Mouse (Mus musculus) heart, embryonic 13.5 days (tissue): Measurements from ENCODE around the gene Col4a3bp. TPM values are rescaled to one million over a fixed set of nuclear protein-coding genes. Genes with fewer than 3 reads are reported as not detected.
A peak's percentile ranks its signal among the peaks of the same experiment; 100 is the strongest.

ENCODE experiments used
- ATAC-seq: fragments of 200-750 bp; cut with Nextera tagmentation; 2 replicates; pipeline ENCODE4 v1.8.0; 2017; ENCODE audit warnings: moderate TSS enrichment; ENCODE audit not compliant: insufficient number of reproducible peaks, low FRiP score, low TSS enrichment; ENCODE audit errors: extremely low read depth
- H3K27ac ChIP-seq: fragments of 300-500 bp; sonication (generic); replicated peaks from 2 replicates; pipeline ENCODE4 v1.5.1; 2015; ENCODE audit warnings: moderate library complexity, mild to moderate bottlenecking, inconsistent platforms
- H3K27me3 ChIP-seq: fragments of 300-500 bp; sonication (generic); replicated peaks from 2 replicates; pipeline ENCODE4 v1.6.1; 2015; ENCODE audit warnings: mild to moderate bottlenecking, inconsistent platforms
- H3K36me3 ChIP-seq: fragments of 300-500 bp; sonication (generic); 2 replicates; pipeline ENCODE4 v1.6.1; 2015; ENCODE audit warnings: mild to moderate bottlenecking, inconsistent platforms
- H3K4me1 ChIP-seq: fragments of 300-500 bp; sonication (generic); 2 replicates; pipeline ENCODE4 v1.6.1; 2015; ENCODE audit warnings: inconsistent platforms
- H3K4me2 ChIP-seq: fragments of 300-500 bp; sonication (generic); 2 replicates; pipeline ENCODE4 v1.6.1; 2015; ENCODE audit warnings: inconsistent platforms, mild to moderate bottlenecking, moderate library complexity
- H3K4me3 ChIP-seq: fragments of 300-500 bp; sonication (generic); 2 replicates; pipeline ENCODE4 v1.5.1; 2015; ENCODE audit warnings: moderate library complexity, mild to moderate bottlenecking, inconsistent platforms
- H3K9ac ChIP-seq: fragments of 300-500 bp; sonication (generic); 2 replicates; pipeline ENCODE4 v1.6.1; 2015; ENCODE audit warnings: inconsistent platforms, mild to moderate bottlenecking, moderate library complexity
- H3K9me3 ChIP-seq: fragments of 300-500 bp; sonication (generic); 2 replicates; pipeline ENCODE4 v1.6.1; 2016; ENCODE audit warnings: inconsistent platforms
- WGBS: fragments of 180-500 bp; shearing (Covaris S2); methylation state at CpG from one replicate; pipeline ENCODE4 v1.1.7; 2015; ENCODE audit warnings: mixed read lengths; 5-methylcytosine and 5-hydroxymethylcytosine counted together
- polyA plus RNA-seq: library from polyadenylated mRNA; unstranded; fragments of >200 nt; fragmentation: Nextera tagmentation; extraction: Ambion mirVana; gene quantifications from 2 replicates; pipeline ENCODE4 v1.2.1, GENCODE M21; 2015

Gene Col4a3bp
- polyA plus RNA-seq, 1 experiment from 2014 or later: 6.9 TPM

GRCm38 (mm10) chr13:96541381-96541780, 1.0 kb upstream of the Col4a3bp start:
- H3K9ac ChIP-seq: peak overlapping the region; percentile 80; the same call in 1 of the 2 replicates
- WGBS: 20% methylated on average over 2 of the region's 2 CpGs
- H3K4me3 ChIP-seq: peak overlapping the region; percentile 99
- H3K36me3 ChIP-seq: no peaks in the 10 kb centered on the region
- no peaks in the 10 kb centered on the region for H3K9me3 ChIP-seq
- no peak overlapping the region for H3K27ac ChIP-seq
- H3K4me2 ChIP-seq: peak overlapping the region; percentile 72
- H3K27me3 ChIP-seq: no peaks in the 10 kb centered on the region
- no peak for ATAC-seq
- H3K4me1 ChIP-seq: peaks cover 20% of the 10 kb centered on the region

GRCm38 (mm10) chr13:96542901-96543891, 778 bp downstream of the Col4a3bp start:
- H3K36me3 ChIP-seq: no peaks in the 10 kb centered on the region
- ATAC-seq: peak; percentile 56
- H3K4me3 ChIP-seq: peak overlapping the region; percentile 99
- no peaks in the 10 kb centered on the region for H3K27me3 ChIP-seq
- peaks cover 29% of the 10 kb centered on the region for H3K4me1 ChIP-seq
- no peaks in the 10 kb centered on the region for H3K9me3 ChIP-seq
- peak overlapping the region; percentile 97 for H3K9ac ChIP-seq
- H3K4me2 ChIP-seq: peak overlapping the region; percentile 78
- H3K27ac ChIP-seq: peak overlapping the region; percentile 96
- under 1% methylated on average over 64 of the region's 73 CpGs for WGBS

- Histone ChIP-seq H3K36me3 (peaks cover 3% of the 10 kb centered on the region), H3K4me3 (peak overlapping the region; percentile 99; the same call in 1 of the 2 replicates), H3K4me1 (peaks cover 29% of the 10 kb centered on the region), H3K9me3 (no peaks in the 10 kb centered on the region), H3K27ac (no peak overlapping the region), H3K9ac (no peak overlapping the region), H3K4me2 (peak overlapping the region; percentile 78; the same call in 1 of the 2 replicates), H3K27me3 (no peaks in the 10 kb centered on the region)
- no peak for ATAC-seq
- 55% methylated on average over 2 of the region's 2 CpGs for WGBS
Observed at GRCm38 (mm10) chr13:96544506-96544905, 2.1 kb downstream of the Col4a3bp start.

- Histone ChIP-seq H3K9me3 (no peaks in the 10 kb centered on the region), H3K9ac (no peak overlapping the region), H3K4me2 (no peak overlapping the region), H3K4me1 (peaks cover 25% of the 10 kb centered on the region), H3K27ac (no peak overlapping the region), H3K4me3 (no peak overlapping the region), H3K27me3 (no peaks in the 10 kb centered on the region), H3K36me3 (peaks cover 9% of the 10 kb centered on the region)
- no peak for ATAC-seq
- WGBS: 76% methylated on average over 1 of the region's 1 CpGs
Observed at GRCm38 (mm10) chr13:96547250-96547649, 4.8 kb downstream of the Col4a3bp start.

- Histone ChIP-seq H3K36me3 (peaks cover 9% of the 10 kb centered on the region), H3K4me2 (no peak overlapping the region), H3K4me3 (no peak overlapping the region), H3K27ac (no peak overlapping the region), H3K9ac (no peak overlapping the region), H3K4me1 (peaks cover 25% of the 10 kb centered on the region), H3K9me3 (no peaks in the 10 kb centered on the region), H3K27me3 (no peaks in the 10 kb centered on the region)
- WGBS: 67% methylated on average over 4 of the region's 4 CpGs
- ATAC-seq: no peak
Observed at GRCm38 (mm10) chr13:96547941-96548340, 5.5 kb downstream of the Col4a3bp start.

- ATAC-seq: no peak
- WGBS: 91% methylated on average over 3 of the region's 3 CpGs
- Histone ChIP-seq H3K4me3 (no peak overlapping the region), H3K4me1 (peaks cover 20% of the 10 kb centered on the region), H3K9me3 (no peaks in the 10 kb centered on the region), H3K4me2 (no peak overlapping the region), H3K36me3 (peaks cover 6% of the 10 kb centered on the region; the same call in 1 of the 2 replicates), H3K27ac (no peak overlapping the region), H3K27me3 (no peaks in the 10 kb centered on the region), H3K9ac (no peak overlapping the region)
Observed at GRCm38 (mm10) chr13:96555099-96555498, 12.7 kb downstream of the Col4a3bp start.

- Histone ChIP-seq H3K4me1 (peaks cover 14% of the 10 kb centered on the region), H3K4me3 (no peak overlapping the region), H3K36me3 (peaks cover 6% of the 10 kb centered on the region), H3K9me3 (no peaks in the 10 kb centered on the region), H3K4me2 (no peak overlapping the region), H3K27ac (no peak overlapping the region), H3K27me3 (no peaks in the 10 kb centered on the region), H3K9ac (no peak overlapping the region)
- 67% methylated on average over 6 of the region's 6 CpGs for WGBS
- no peak for ATAC-seq
Observed at GRCm38 (mm10) chr13:96567977-96568376, 25.6 kb downstream of the Col4a3bp start.

GRCm38 (mm10) chr13:96570313-96571015, 28.0 kb downstream of the Col4a3bp start:
- Histone ChIP-seq H3K9me3 (no peaks in the 10 kb centered on the region), H3K9ac (no peak overlapping the region), H3K27ac (no peak overlapping the region), H3K36me3 (peaks cover 11% of the 10 kb centered on the region), H3K4me3 (no peak overlapping the region), H3K4me1 (peaks cover 17% of the 10 kb centered on the region), H3K27me3 (no peaks in the 10 kb centered on the region), H3K4me2 (no peak overlapping the region)
- ATAC-seq: no peak
- 67% methylated on average over 10 of the region's 10 CpGs for WGBS

GRCm38 (mm10) chr13:96571016-96571361, 28.6 kb downstream of the Col4a3bp start:
- Histone ChIP-seq H3K9ac (no peak overlapping the region), H3K36me3 (peaks cover 11% of the 10 kb centered on the region), H3K4me3 (no peak overlapping the region), H3K4me2 (no peak overlapping the region), H3K27me3 (no peaks in the 10 kb centered on the region), H3K9me3 (no peaks in the 10 kb centered on the region), H3K27ac (no peak overlapping the region), H3K4me1 (peaks cover 17% of the 10 kb centered on the region)
- 81% methylated on average over 6 of the region's 6 CpGs for WGBS
- ATAC-seq: no peak

GRCm38 (mm10) chr13:96574170-96574569, 31.8 kb downstream of the Col4a3bp start:
- no peak overlapping the region for H3K9ac ChIP-seq
- no peak overlapping the region for H3K4me3 ChIP-seq
- no peaks in the 10 kb centered on the region for H3K27me3 ChIP-seq
- no peaks in the 10 kb centered on the region for H3K9me3 ChIP-seq
- H3K4me2 ChIP-seq: no peak overlapping the region
- no peak for ATAC-seq
- H3K4me1 ChIP-seq: peaks cover 11% of the 10 kb centered on the region
- H3K36me3 ChIP-seq: peaks cover 11% of the 10 kb centered on the region
- WGBS: 66% methylated on average over 2 of the region's 2 CpGs
- H3K27ac ChIP-seq: no peak overlapping the region

GRCm38 (mm10) chr13:96579104-96579503, 36.7 kb downstream of the Col4a3bp start:
- ATAC-seq: no peak
- H3K4me1 ChIP-seq: peaks cover 12% of the 10 kb centered on the region
- no peaks in the 10 kb centered on the region for H3K27me3 ChIP-seq
- no peak overlapping the region for H3K4me3 ChIP-seq
- 67% methylated on average over 2 of the region's 2 CpGs for WGBS
- H3K9ac ChIP-seq: no peak overlapping the region
- no peak overlapping the region for H3K4me2 ChIP-seq
- H3K9me3 ChIP-seq: no peaks in the 10 kb centered on the region
- H3K36me3 ChIP-seq: no peaks in the 10 kb centered on the region
- H3K27ac ChIP-seq: no peak overlapping the region
